Mouse (Mus musculus): Measurements from ENCODE around the gene H13. TPM values are rescaled to one million over a fixed set of nuclear protein-coding genes. Genes with fewer than 3 reads are reported as not detected.

H13 gene
- polyA plus RNA-seq, 1 experiment from 2014 or later: 98.1 TPM

DNA sequence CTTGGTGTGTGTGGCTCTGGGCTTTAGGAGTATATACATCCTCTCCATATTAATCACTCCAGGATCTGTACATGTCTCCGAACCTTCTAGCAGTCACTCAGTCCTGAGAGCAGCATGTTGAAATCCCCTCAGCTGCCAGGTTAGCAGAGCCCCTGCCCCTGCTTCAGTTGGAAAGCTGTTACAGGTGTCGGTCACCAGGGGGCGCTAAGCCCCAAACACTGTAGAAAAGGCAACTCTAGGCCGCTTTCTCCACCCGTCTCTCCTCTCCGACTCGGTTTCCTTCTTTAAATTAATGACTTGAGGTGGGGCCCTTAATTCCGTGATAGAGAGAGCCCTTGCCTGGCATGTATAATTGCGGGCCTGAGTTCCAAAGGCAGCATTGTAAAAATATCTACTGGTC lies 24.0 kb downstream of the H13 start:
- 13% methylated on average over 9 of the region's 9 CpGs for WGBS
- H3K9me3 ChIP-seq (ENCODE audit: low read depth, low read length): no peaks in the 10 kb centered on the region
- TF ChIP-seq CTCF (IDR thresholded peaks at IDR 0.05; ENCODE audit: low read depth): peak; percentile 93
- ATAC-seq (ENCODE audit: insufficient read depth): peak; percentile 10; the same call in 1 of the 2 replicates
- peaks cover 68% of the 10 kb centered on the region for H3K36me3 ChIP-seq (ENCODE audit: insufficient read depth)
- H3K4me3 ChIP-seq (ENCODE audit: low read depth, low read length): no peak overlapping the region
- DNase-seq: peak; percentile 88
- no peaks in the 10 kb centered on the region for H3K27me3 ChIP-seq (ENCODE audit: insufficient read depth, low read length)
- H3K4me2 ChIP-seq: peak overlapping the region; percentile 26; the same call in 1 of the 2 replicates
- 0 out of 2 replicates have a peak overlapping the region, but pooled peaks have one; percentile 27 for H3K9ac ChIP-seq
- peaks cover 6% of the 10 kb centered on the region; the same call in 1 of the 2 replicates for H3K4me1 ChIP-seq (ENCODE audit: insufficient read depth)
- H3K27ac ChIP-seq (ENCODE audit: low read depth): 0 out of 2 replicates have a peak overlapping the region, but pooled peaks have one; percentile 6

DNA sequence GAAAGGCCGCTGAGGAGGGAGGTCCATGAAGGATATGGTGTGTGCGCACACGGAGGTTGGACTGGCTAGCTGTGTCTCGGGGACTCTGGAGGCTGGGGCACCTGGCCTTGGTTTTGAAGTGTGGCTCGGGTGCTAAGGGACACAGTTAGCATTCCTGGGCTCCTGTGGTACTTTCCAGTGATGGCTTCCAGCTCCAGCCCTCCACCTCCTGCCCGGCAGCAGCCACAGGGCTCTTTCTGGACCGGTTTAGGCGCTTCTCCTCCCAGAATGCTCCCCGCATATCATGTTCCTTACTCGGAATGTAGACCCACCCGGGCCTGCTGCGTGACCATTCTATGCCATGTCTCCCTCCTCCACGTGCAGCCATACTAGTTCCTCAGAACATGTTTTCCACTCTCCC lies 24.5 kb downstream of the H13 start:
- Histone ChIP-seq H3K27me3 (ENCODE audit: insufficient read depth, low read length) (no peaks in the 10 kb centered on the region), H3K36me3 (ENCODE audit: insufficient read depth) (peaks cover 68% of the 10 kb centered on the region), H3K4me1 (ENCODE audit: insufficient read depth) (peaks cover 6% of the 10 kb centered on the region; the same call in 1 of the 2 replicates), H3K4me2 (peak overlapping the region; percentile 26; the same call in 1 of the 2 replicates), H3K9ac (peak overlapping the region; percentile 27; the same call in 1 of the 2 replicates), H3K27ac (ENCODE audit: low read depth) (peak overlapping the region; percentile 6; the same call in 1 of the 2 replicates), H3K4me3 (ENCODE audit: low read depth, low read length) (no peak overlapping the region), H3K9me3 (ENCODE audit: low read depth, low read length) (no peaks in the 10 kb centered on the region)
- no peak for ATAC-seq (ENCODE audit: insufficient read depth)
- no peak for DNase-seq
- 78% methylated on average over 13 of the region's 13 CpGs for WGBS
- no peak for TF ChIP-seq CTCF (IDR thresholded peaks at IDR 0.05; ENCODE audit: low read depth)

DNA sequence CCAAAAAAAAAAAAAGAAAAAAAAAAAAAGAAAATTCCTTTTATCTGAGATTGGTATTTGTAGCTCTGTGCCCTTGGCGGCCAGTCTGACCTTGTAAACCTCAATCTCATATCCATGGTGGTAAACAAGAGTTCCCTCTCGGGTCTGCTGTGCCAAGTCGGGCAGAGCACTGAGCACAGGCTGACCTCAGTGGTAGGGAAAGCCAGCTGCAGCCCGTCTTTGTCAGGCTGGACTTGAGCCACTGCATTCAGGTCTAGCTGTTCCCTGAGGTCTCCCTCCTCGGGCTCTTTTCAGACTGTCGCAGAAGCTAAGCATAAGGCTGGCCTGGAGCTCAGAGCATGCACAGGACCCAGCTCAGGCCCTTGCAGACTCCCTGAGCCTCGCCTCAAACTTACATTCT lies 25.4 kb downstream of the H13 start:
- H3K9ac ChIP-seq: no peak overlapping the region
- peaks cover 68% of the 10 kb centered on the region for H3K36me3 ChIP-seq (ENCODE audit: insufficient read depth)

DNA sequence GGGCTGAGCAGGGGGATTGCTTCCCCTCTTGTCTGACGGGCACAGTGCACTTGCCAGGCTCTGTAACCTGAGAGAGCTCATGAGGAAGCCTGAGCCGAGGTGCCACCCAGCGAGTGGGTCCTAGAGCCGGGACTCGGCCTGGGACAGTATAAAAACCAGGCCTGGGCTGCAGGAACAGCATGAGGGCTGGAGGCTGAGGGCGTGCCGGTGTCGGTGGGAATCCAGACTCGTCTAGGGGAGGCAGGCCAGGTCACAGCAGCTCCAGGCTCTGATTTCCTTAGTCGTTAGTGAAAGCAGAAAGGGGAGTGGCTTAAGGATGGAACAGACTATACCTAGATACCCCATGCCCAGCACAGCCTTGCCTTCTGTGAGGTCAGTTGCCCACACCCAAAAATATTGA lies 26.8 kb downstream of the H13 start:
- TF ChIP-seq CTCF (IDR thresholded peaks at IDR 0.05; ENCODE audit: low read depth): no peak
- Histone ChIP-seq H3K4me3 (ENCODE audit: low read depth, low read length) (no peak overlapping the region), H3K9me3 (ENCODE audit: low read depth, low read length) (no peaks in the 10 kb centered on the region), H3K9ac (peak overlapping the region; percentile 38; the same call in 1 of the 2 replicates), H3K4me2 (no peak overlapping the region), H3K27me3 (ENCODE audit: insufficient read depth, low read length) (no peaks in the 10 kb centered on the region), H3K4me1 (ENCODE audit: insufficient read depth) (peaks cover 6% of the 10 kb centered on the region; the same call in 1 of the 2 replicates), H3K27ac (ENCODE audit: low read depth) (peak overlapping the region; percentile 80; the same call in 1 of the 2 replicates), H3K36me3 (ENCODE audit: insufficient read depth) (peaks cover 70% of the 10 kb centered on the region)
- 67% methylated on average over 10 of the region's 10 CpGs for WGBS
- DNase-seq: no peak
- ATAC-seq (ENCODE audit: insufficient read depth): no peak

More for the DNA sequence above, 25.4 kb downstream of the H13 start:
- Histone ChIP-seq H3K4me3 (ENCODE audit: low read depth, low read length) (no peak overlapping the region), H3K27ac (ENCODE audit: low read depth) (peak overlapping the region; percentile 80), H3K9me3 (ENCODE audit: low read depth, low read length) (no peaks in the 10 kb centered on the region), H3K4me1 (ENCODE audit: insufficient read depth) (peaks cover 6% of the 10 kb centered on the region; the same call in 1 of the 2 replicates), H3K27me3 (ENCODE audit: insufficient read depth, low read length) (no peaks in the 10 kb centered on the region), H3K4me2 (no peak overlapping the region)
- TF ChIP-seq CTCF (IDR thresholded peaks at IDR 0.05; ENCODE audit: low read depth): no peak
- ATAC-seq (ENCODE audit: insufficient read depth) (peak; percentile 69), DNase-seq (peak; percentile 94)
- WGBS: 33% methylated on average over 7 of the region's 7 CpGs

DNA sequence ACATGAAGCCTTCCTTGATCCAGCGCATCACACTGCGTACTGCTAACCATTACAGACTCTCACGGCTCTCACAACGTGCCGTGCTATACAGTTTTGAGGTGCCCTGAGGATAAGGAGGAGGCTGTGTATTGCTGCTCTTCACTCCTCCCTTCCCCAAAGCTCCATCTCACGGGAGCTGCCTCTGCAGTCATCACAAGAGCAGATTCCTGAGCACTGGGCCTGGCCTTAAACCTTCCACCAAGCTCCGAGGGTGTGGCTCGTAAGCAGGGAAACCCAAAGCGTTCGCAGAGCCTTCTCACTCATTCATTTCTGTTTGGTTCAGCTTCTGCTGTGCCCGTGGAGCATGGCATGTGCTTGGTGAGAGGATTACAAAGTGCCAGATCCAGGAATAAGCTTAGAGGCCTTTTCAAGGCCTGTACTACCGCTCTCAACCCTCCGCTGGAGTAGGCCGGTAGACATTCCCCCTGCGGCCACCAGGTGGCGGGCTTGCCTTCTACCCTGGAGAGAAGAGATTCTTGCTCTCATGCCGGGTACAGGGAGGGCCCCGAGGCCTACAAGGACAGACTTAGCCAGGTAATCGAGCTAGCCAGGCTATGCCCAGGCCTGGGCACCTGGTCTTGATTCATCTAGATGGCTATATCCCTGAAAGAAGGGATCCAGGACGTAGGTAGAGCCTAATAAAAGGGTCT lies 27.4 kb downstream of the H13 start:
- Histone ChIP-seq H3K36me3 (ENCODE audit: insufficient read depth) (peaks cover 74% of the 10 kb centered on the region), H3K4me2 (no peak overlapping the region), H3K9me3 (ENCODE audit: low read depth, low read length) (no peaks in the 10 kb centered on the region), H3K9ac (peak overlapping the region; percentile 38), H3K27ac (ENCODE audit: low read depth) (peak overlapping the region; percentile 52), H3K4me3 (ENCODE audit: low read depth, low read length) (no peak overlapping the region), H3K27me3 (ENCODE audit: insufficient read depth, low read length) (no peaks in the 10 kb centered on the region), H3K4me1 (ENCODE audit: insufficient read depth) (peaks cover 6% of the 10 kb centered on the region; the same call in 1 of the 2 replicates)
- ATAC-seq (ENCODE audit: insufficient read depth) (peak; percentile 50; the same call in 1 of the 2 replicates), DNase-seq (peak; percentile 97)
- TF ChIP-seq CTCF (IDR thresholded peaks at IDR 0.05; ENCODE audit: low read depth): peak; percentile 97
- 44% methylated on average over 20 of the region's 20 CpGs for WGBS

DNA sequence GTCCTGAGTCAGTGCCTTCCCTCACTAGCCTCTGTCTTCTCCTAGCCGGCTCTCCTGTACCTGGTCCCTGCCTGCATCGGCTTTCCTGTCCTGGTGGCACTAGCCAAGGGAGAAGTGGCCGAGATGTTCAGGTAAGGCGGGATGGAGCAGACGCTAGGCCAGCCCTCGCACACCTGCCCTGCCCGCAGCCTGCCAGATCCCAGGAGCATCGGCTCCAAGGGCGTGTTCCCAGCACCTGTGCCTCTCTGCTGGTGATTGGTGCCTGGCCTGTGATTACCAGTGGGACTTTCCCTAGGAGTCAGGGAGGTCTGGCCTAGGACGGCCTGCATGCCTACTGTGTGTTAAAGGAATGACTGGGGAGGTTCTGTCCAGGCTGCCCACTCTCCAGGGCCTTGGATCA lies 30.9 kb downstream of the H13 start:
- Histone ChIP-seq H3K27ac (ENCODE audit: low read depth) (no peak overlapping the region), H3K36me3 (ENCODE audit: insufficient read depth) (peaks cover 98% of the 10 kb centered on the region), H3K4me3 (ENCODE audit: low read depth, low read length) (no peak overlapping the region), H3K4me1 (ENCODE audit: insufficient read depth) (peaks cover 6% of the 10 kb centered on the region; the same call in 1 of the 2 replicates), H3K4me2 (no peak overlapping the region), H3K9me3 (ENCODE audit: low read depth, low read length) (no peaks in the 10 kb centered on the region), H3K9ac (no peak overlapping the region), H3K27me3 (ENCODE audit: insufficient read depth, low read length) (no peaks in the 10 kb centered on the region)
- 93% methylated on average over 10 of the region's 10 CpGs for WGBS
- DNase-seq (no peak), ATAC-seq (ENCODE audit: insufficient read depth) (no peak)
- no peak for TF ChIP-seq CTCF (IDR thresholded peaks at IDR 0.05; ENCODE audit: low read depth)

DNA sequence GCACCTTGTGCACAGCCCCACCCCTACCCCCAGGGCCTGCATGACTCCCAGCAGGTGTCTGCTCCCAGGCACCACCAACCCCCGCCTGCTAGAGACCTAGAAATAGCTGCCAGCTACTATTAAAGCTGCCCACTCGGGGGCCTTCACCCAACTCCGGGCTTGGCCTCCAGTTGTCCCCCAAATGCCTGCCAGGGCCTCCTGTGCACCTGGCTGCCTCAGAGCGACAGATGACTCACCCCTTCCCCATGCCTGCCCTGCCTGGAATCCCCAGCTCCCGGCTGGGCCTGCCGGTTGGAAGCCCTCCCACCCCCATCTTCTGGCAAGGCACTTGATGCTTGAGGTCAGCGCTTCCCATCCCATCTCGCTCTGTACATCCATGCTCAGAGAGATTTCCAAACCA lies 31.5 kb downstream of the H13 start:
- Histone ChIP-seq H3K27me3 (ENCODE audit: insufficient read depth, low read length) (no peaks in the 10 kb centered on the region), H3K4me2 (no peak overlapping the region), H3K27ac (ENCODE audit: low read depth) (no peak overlapping the region), H3K9me3 (ENCODE audit: low read depth, low read length) (no peaks in the 10 kb centered on the region), H3K4me1 (ENCODE audit: insufficient read depth) (0 out of 2 replicates have a peak, but pooled peaks cover 6% of the 10 kb centered on the region), H3K36me3 (ENCODE audit: insufficient read depth) (peaks cover 98% of the 10 kb centered on the region), H3K4me3 (ENCODE audit: low read depth, low read length) (no peak overlapping the region), H3K9ac (no peak overlapping the region)
- DNase-seq: no peak
- WGBS: 93% methylated on average over 8 of the region's 8 CpGs
- ATAC-seq (ENCODE audit: insufficient read depth): no peak
- no peak for TF ChIP-seq CTCF (IDR thresholded peaks at IDR 0.05; ENCODE audit: low read depth)

Data from lung, embryonic 14.5 days (tissue).